Mouse (Mus musculus) ovary, adult 2 months (tissue): ENCODE results near the gene Myrf. TPM values are rescaled to one million over a fixed set of nuclear protein-coding genes. Genes with fewer than 3 reads are reported as not detected.

Experiments used
- polyA plus RNA-seq: library from polyadenylated mRNA; depleted of rRNA; stranded (reverse); fragments of >200 nt; gene quantifications from 2 replicates; pipeline ENCODE4 v1.2.3, GENCODE M21; 2012; rRNA removed

The Myrf gene
- 31.1 and 31.6 TPM in 2 replicates for polyA plus RNA-seq

GRCm38 (mm10) chr19:10240654-10241305 is at the start of gene Myrf:
Myrf (minus strand) TSS chr19:10240748.

GRCm38 (mm10) chr19:10203848-10204615 is 36.5 kb downstream of the Myrf start, which contains the start of the genes Tmem258 and Fen1:
Tmem258 (plus strand) TSS chr19:10204014.
Fen1 (minus strand) TSS chr19:10204169.

GRCm38 (mm10) chr19:10182670-10183298 is 57.8 kb downstream of the Myrf start, which contains the start of gene Fads1:
Fads1 (plus strand) TSS chr19:10182888.

Other genes with a start within 250 kb of the Myrf start
- 1.5 and 2.1 TPM in 2 replicates for gene Best1, start 239.1 kb downstream of the Myrf start, polyA plus RNA-seq
- 32.2 and 35.6 TPM in 2 replicates for gene Rab3il1, start 239.1 kb downstream of the Myrf start, polyA plus RNA-seq
- 88.2 and 106 TPM in 2 replicates for gene Fads3, start 199.2 kb downstream of the Myrf start, polyA plus RNA-seq
- 233 and 251 TPM in 2 replicates for gene Fads2, start 139.0 kb downstream of the Myrf start, polyA plus RNA-seq
- 63.3 and 95.1 TPM in 2 replicates for gene Fads1, start 57.9 kb downstream of the Myrf start, polyA plus RNA-seq
- 97.0 and 107 TPM in 2 replicates for gene Tmem258, start 36.7 kb downstream of the Myrf start, polyA plus RNA-seq
- 18.0 and 24.8 TPM in 2 replicates for gene Fen1, start 36.6 kb downstream of the Myrf start, polyA plus RNA-seq
- gene Dagla, start 64.1 kb upstream of the Myrf start, polyA plus RNA-seq = 15.0 and 16.1 TPM in 2 replicates
- 42.2 and 53.2 TPM in 2 replicates for gene Syt7, start 148.3 kb upstream of the Myrf start, polyA plus RNA-seq
- 46.3 and 61.4 TPM in 2 replicates for gene Lrrc10b, start 216.7 kb upstream of the Myrf start, polyA plus RNA-seq
- gene Ppp1r32, start 242.2 kb upstream of the Myrf start, polyA plus RNA-seq = 16.4 and 18.1 TPM in 2 replicates